Mouse (Mus musculus): Measurements from ENCODE around the gene Olfr291. TPM values are rescaled to one million over a fixed set of nuclear protein-coding genes. Genes with fewer than 3 reads are reported as not detected.

Olfr291 gene
- not detected in 2 replicates for polyA plus RNA-seq (2012; rRNA removed)

DNA sequence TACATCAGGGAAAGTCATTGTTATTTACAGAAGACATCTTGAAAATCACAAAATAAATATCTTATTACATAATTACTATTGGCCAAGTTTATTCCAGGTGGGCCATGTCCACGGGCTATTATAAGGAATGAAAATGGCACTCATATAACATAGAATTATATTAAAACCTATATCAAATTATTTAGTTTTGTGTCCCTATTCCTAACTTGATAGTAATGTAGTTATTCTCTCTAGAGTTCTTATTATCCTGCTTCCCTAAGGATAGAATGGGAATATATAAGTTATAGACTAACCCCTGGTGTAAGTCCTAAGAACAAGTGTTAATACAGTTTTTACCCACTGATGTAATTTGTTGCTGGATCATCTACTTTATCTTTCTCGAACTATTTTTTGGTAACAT, at the start of gene Olfr291:
Olfr291 (plus strand) TSS at position 301 of the 400 bp plus-strand sequence.

Other genes starting within 250 kb of the Olfr291 start
- gene Fah, start 246.8 kb upstream of the Olfr291 start, polyA plus RNA-seq (2012; rRNA removed): 12.6 and 13.7 TPM in 2 replicates
- 20.1 and 24.4 TPM in 2 replicates for gene Zfand6, start 163.6 kb upstream of the Olfr291 start, polyA plus RNA-seq (2012; rRNA removed)
- gene Vmn2r65, start 110.6 kb downstream of the Olfr291 start, polyA plus RNA-seq (2012; rRNA removed): not detected in 2 replicates
- not detected in 2 replicates for gene Vmn2r66, start 158.7 kb downstream of the Olfr291 start, polyA plus RNA-seq (2012; rRNA removed)